9 mouse cellular contexts compared by ENCODE assay signal in the genomic region with DNA sequence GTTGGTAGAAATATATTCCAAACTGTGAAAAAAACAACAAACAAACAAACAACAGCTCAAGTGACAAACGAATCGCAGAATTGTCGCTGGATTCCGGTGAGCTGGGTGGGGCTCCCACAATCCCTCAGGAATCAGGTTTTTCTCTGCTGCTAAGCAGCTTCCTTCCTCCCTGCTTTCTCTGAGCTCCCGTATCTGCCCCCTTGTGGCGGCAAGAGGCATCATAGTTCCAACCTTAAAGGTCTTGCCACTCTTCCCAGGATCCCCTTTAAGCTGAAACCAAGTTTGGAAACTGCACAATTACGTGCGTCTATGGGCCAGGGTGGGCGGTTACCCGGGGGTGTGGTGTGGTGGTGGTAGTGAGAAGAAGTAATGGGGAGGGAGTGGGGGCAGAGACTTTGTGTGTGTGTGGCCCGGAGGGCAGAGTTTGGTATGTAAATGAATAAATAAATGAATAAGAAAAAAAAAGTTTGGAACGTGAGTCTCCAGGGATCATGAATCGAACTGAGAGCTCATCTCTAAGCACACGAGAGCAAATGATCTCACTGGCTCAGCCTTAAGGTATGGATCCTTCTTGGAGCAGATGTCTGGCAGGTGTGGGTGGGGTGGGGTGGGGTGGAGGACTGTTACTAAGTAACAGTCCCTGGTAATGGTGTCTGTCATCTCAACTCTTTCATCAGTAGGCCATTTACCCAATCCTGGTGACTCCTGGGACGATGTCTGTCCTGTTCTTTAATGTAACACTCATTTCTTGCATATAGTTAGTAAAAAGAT. TPM values are rescaled to one million over a fixed set of nuclear protein-coding genes. Genes with fewer than 3 reads are reported as not detected.
DNase-seq lines count a peak whose midpoint lies in the region; ATAC-seq and TF ChIP-seq lines count a peak whose summit lies in the region.
"Had no signal": no experiment of that assay in that cellular context is flagged by ENCODE, and none has a peak within 500 bp of the region (broad histone marks: within the 10 kb centered on the region; RNA-seq: fewer than 3 reads in every experiment).

No protein-coding gene starts in this region.

- H3K27ac ChIP-seq in forebrain, postnatal 0 days (ENCODE audit: low read depth, low read length): peak overlapping the region; percentile 83
- H3K27ac ChIP-seq in lung, embryonic 15.5 days: peak overlapping the region; percentile 75

- H3K9me3 ChIP-seq in forebrain, postnatal 0 days (ENCODE audit: low read length): no peaks in the 10 kb centered on the region
- no peaks in the 10 kb centered on the region for H3K9me3 ChIP-seq in lung, embryonic 15.5 days

- DNase-seq in MEL-GATA-1-ER (ENCODE audit: extremely low read depth, low read depth): peak; percentile 61
- DNase-seq in cerebellum, adult 11-12 months: peak; percentile 81
- DNase-seq in forebrain, postnatal 0 days: peak; percentile 93
- DNase-seq in layer of hippocampus, adult 9-11 months: peak; percentile 67
- DNase-seq in ovary, postnatal 14 days (ENCODE audit: low spot score): peak; percentile 62
- DNase-seq in urinary bladder, postnatal 14 days (ENCODE audit: low spot score): peak; percentile 79

- H3K36me3 ChIP-seq in forebrain, postnatal 0 days (ENCODE audit: insufficient read depth): no peaks in the 10 kb centered on the region
- H3K36me3 ChIP-seq in lung, embryonic 15.5 days: no peaks in the 10 kb centered on the region

- peak overlapping the region; percentile 46 for H3K4me2 ChIP-seq in forebrain, postnatal 0 days (ENCODE audit: low read depth)
- H3K4me2 ChIP-seq in lung, embryonic 15.5 days: peak overlapping the region; percentile 66

- no peaks in the 10 kb centered on the region for H3K27me3 ChIP-seq in forebrain, postnatal 0 days (ENCODE audit: insufficient read depth, low read length)
- H3K27me3 ChIP-seq in lung, embryonic 15.5 days: no peaks in the 10 kb centered on the region

- peak; percentile 90 for TF ChIP-seq CTCF in forebrain, postnatal 0 days (IDR thresholded peaks at IDR 0.05; ENCODE audit: low read depth)

- H3K4me3 ChIP-seq in forebrain, postnatal 0 days (ENCODE audit: low read depth, low read length): peak overlapping the region; percentile 32
- peak overlapping the region; percentile 56 for H3K4me3 ChIP-seq in lung, embryonic 15.5 days

- peak; percentile 95 for ATAC-seq in forebrain, postnatal 0 days
- ATAC-seq in hematopoietic stem cell, adult 5-6 weeks (replicated peaks in 1 of 2; ENCODE audit: insufficient read depth in 1 of 2, low FRiP score in 2 of 2, low TSS enrichment in 1 of 2, low read depth in 1 of 2, poor library complexity in 2 of 2, severe bottlenecking in 2 of 2): peak; percentile 72 to 84
- peak; percentile 87 for ATAC-seq in lung, embryonic 15.5 days (ENCODE audit: borderline replicate concordance, extremely low read depth, low FRiP score, low TSS enrichment)

- WGBS in forebrain, postnatal 0 days: 14% methylated on average over 15 of the region's 15 CpGs
- WGBS in lung, embryonic 15.5 days: 7% methylated on average over 15 of the region's 15 CpGs

- peak overlapping the region; percentile 51 for H3K9ac ChIP-seq in forebrain, postnatal 0 days
- H3K9ac ChIP-seq in lung, embryonic 15.5 days: peak overlapping the region; percentile 57

- no peaks in the 10 kb centered on the region for H3K4me1 ChIP-seq in forebrain, postnatal 0 days (ENCODE audit: insufficient read depth)
- no peaks in the 10 kb centered on the region for H3K4me1 ChIP-seq in lung, embryonic 15.5 days

RNA-seq across cellular contexts. Expression of gene Gm11042, which starts 1.0 kb away (rescaled TPM):
- total RNA-seq in forebrain, postnatal 0 days (2014; rRNA removed): not detected in 2 replicates
- polyA plus RNA-seq in forebrain, postnatal 0 days (2015; fragmentation: Nextera tagmentation; extraction: Ambion mirVana): not detected in 2 replicates
- not detected in 2 replicates for total RNA-seq in hematopoietic stem cell, adult 5-6 weeks (2017)
- polyA plus RNA-seq in lung, embryonic 15.5 days (2015; fragmentation: Nextera tagmentation; extraction: Ambion mirVana): not detected in 2 replicates
- total RNA-seq: neutrophil, adult 5-6 weeks had no signal

Comparison
In these comparisons a context has a peak if more than half of its experiments do, and no peak if none do; other contexts are left out.
1. Peak in every context shown above with its lines: DNase-seq, ATAC-seq, H3K4me3 ChIP-seq and H3K27ac ChIP-seq.